Mouse (Mus musculus): ENCODE data around the gene Zfp64. TPM values are rescaled to one million over a fixed set of nuclear protein-coding genes. Genes with fewer than 3 reads are reported as not detected.

The Zfp64 gene
- 10 to 100 TPM; 11.7 to 12.1 TPM for total RNA-seq (2021)

DNA sequence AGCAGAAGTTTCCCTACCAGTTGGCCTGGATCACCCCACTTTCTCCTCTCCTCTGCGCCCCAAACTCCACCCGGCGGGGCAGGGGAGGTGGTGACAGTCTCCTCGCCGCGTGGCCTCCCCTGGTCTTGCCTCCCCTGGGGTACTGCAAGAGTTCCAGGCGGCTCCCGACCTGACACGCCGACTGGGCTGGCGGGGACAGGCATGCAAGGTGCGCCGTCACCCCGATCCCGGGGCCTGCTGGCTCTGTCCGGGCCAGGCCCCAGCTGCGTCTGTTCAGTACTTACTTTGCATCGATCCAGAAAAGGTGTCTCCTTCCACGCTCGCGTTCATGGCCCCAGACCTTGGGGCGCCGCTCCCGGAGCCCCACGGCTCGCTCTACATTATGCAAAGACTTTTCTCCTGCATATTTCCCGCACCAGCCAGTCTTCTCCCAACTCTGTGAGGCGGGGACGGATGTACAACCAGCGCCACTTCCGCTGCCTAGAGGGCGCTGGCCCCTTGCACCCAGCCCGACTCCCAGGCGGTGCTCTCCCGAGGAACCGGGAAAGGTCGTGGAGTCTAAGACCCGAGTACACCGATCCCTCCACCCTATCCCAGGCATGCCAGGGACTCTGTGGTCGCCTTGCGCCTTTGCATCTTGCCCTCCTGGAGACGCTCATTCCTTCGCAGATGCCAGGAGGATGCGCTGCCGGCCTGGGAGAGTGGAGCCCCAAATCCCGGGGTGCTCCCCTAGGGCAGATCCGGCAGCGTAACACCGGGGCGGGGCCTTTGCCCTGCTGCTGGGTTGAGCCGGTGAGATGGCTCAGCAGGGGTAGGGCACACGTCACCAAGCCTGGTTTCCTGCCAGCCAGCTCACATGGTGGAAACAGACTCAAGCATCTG is at the start of gene Zfp64:
Gene Zfp64 (minus strand): TSS at position 753 of the 882 bp plus-strand sequence.
- intact Hi-C loops (cut with DNase I) = no loop called here
- peak; percentile 88 to 91 for DNase-seq

DNA sequence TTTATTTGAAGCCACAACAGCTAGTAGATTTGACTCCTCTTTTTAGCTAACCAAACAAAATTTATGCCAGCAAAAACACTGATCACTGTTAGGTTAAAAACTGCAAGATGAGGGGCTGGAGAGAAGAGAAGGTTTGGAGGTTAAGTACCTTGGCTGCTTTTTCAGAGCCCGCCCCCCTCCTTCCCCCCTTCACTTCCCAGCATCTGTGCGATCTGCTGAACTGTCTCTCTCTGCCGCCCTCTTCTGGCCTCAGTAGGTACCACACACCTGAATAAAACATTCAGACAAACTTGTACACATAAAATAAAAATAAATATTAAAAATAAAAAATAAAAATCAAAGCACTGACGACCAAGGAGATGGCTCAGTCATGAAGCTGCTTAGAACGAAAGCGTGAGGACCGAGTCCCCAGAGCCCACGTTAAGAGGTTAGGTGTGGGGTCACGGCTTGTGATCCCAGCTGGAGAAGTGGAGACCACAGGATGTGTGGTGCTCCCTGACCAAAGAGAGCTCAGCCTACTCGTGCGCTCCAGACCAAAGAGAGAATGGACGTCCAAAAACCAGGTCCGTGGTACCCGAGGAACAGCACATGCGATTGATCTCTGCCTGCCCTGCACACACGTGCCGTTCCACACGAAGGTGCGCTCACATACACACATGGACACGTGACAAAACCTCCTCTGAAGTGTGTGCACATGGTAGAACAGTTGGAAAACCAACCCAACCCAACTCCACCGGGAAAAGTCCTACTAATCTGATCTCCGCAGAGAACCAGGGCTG is 37.4 kb upstream of the Zfp64 start:
- DNase-seq = peak; percentile 25 to 46
- intact Hi-C loops (cut with DNase I) = loop anchor here (5.0 kb wide), 2 partner anchors 69 to 1109 kb away; no protein-coding TSS in a partner anchor

DNA sequence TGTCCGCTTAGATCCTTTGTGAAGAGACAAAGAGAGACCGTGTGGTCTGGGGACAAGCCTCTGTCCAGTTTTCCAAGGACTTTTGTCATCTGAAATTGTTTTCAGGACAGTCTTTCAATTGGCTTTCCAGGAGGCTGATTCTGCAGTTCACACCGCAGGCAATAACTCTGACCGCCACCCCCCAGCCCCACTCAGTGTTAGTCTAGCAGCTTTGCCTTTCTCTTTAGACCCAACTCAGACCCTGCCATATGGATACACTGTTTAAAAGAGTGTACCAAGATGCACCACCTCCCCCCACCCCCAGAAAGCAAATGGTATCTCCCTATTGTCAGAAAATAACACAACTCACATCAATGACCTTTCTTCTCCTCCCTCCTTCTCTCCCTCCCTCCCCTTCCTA is 35.6 kb upstream of the Zfp64 start:
- intact Hi-C loops (cut with DNase I) = loop anchor here (5.0 kb wide), 2 partner anchors 71 to 1111 kb away; no protein-coding TSS in a partner anchor
- DNase-seq = no peak

DNA sequence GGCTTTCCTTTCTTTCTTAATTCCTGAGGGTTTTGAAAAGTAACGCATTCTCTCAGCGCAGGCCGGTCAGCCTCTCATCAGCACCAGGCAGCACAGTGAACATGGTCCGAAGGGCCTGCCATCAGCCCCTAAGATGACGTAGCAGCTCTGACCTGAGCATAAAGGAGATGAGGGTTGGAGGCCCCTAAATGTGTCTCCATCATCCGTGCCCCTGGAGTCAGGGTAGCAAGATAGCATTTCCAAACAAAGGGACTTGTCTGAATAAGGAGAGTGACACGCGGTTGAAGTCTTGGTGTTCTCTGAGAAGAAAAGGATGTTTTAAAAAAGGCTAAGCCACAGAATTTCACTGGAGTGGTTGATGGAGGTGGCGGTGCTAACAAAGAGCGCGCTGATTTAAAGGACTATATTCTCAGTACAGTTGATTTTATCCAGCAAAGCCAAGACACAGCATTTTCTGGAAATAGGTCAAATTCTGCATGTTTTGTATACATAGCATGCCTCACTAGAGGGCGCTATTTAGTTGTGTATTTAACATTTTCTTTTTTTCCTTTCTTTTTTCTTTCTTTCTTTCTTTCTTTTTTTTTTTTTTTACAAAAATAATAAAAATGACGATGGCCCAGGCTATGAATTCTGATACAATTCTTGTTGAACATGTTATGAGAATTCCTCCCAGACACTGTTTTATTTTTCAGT is 34.8 kb upstream of the Zfp64 start:
- intact Hi-C loops (cut with DNase I) = loop anchor here (5.0 kb wide), 2 partner anchors 72 to 1112 kb away; no protein-coding TSS in a partner anchor
- peak in 1 of 2 experiments; percentile 34 for DNase-seq

DNA sequence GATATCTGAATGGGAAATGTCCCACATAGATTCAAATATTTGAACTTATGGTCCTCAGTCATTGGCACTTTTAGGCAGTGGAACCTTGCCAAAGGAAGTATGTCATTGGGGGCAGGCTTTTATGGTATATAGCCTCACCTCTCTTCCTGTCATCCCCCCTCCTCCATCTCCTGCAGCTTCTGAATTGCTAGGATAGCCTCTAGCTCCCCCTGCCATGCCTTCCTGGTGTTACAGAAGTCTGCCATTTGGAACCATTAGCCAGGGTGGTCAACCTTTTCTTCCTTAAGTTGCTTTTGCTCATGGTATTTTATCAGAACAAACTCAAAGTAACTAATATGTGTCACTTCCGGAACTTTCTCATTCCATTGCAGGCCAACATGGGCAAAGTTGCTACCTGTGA is 32.7 kb upstream of the Zfp64 start:
- intact Hi-C loops (cut with DNase I) = loop anchor here (5.0 kb wide), 1 partner anchor 119 kb away; no protein-coding TSS in a partner anchor

DNA sequence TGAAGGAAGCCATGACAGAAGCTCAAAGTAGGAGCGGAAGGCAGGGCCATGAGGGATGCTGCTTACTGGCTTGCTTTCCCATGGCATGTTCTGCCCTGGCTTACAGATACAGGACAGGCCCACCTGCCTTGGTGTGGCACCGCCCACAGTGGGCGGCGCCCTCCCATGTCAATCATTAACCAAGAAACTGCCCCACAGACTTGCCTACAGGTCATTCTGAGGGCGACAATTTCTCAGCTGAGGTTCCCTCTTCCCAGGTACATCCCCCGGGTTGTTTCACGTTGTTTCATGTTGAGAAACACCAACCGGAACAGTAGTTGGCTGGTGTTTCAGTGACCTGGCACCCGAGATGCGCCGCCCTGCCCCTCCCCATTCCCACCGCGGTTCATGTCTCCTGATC is 32.0 kb upstream of the Zfp64 start:
- intact Hi-C loops (cut with DNase I) = loop anchor here (5.0 kb wide), 1 partner anchor 120 kb away; no protein-coding TSS in a partner anchor

More for the DNA sequence above, 32.7 kb upstream of the Zfp64 start:
- DNase-seq = no peak

DNA sequence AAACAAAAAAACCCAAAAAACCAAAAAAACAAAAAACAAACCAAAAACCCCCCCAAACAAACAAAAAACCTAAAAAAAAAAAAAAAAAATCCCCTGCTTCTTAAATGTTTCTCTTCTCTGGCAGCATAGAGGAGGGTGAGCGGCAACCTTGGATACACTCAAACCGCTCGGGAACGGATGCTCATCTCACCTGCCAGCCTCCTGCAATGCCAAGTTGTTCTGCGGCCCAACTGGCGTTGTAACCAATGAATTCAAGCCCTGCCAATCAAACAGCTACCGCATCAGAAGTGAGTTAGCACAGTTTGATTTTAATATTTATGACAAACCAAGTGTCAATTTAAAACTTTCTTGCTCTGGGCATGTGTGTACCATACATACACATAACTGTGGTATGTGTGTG is 26.6 kb upstream of the Zfp64 start:
- intact Hi-C loops (cut with DNase I) = no loop called here
- DNase-seq = no peak

More for the DNA sequence above, 32.0 kb upstream of the Zfp64 start:
- no peak for DNase-seq

DNA sequence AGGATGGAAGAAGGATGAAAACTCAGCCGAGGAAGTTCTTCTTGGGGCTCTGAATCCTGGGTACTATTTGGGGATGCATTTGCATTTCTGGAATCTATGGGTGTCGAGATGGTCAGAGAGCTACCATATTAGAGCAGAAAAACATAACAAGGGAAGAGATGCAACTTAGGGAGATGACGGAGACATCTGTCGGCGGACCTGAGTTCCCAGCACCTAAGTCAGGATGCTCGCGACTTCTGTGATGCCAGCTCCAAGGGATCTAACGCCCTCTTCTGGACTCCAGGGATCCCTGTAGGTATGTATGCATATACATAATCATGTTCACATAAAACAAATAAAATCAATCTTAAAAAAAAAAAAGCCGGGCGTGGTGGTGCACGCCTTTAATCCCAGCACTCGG is 26.1 kb upstream of the Zfp64 start:
- DNase-seq = no peak
- intact Hi-C loops (cut with DNase I) = no loop called here

DNA sequence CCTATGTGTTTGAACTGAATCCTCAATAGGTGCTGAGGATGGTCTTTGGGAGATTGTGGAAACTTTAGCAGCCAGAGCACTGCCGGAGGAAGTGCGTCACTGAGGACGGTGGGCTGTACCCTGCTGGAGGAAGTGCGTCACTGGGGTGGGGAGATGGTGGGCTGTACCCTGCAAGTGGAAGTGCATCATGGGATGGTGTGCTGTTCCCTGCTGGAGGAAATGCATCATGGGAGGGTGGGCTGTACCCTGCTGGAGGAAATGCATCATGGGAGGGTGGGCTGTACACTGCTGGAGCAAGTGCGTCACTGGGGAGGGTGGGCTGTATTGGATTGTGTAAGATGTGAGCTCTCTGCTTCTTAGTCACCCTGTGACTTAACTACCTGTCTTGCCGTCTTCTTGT is 25.5 kb upstream of the Zfp64 start:
- DNase-seq = peak; percentile 24 to 26
- intact Hi-C loops (cut with DNase I) = no loop called here

DNA sequence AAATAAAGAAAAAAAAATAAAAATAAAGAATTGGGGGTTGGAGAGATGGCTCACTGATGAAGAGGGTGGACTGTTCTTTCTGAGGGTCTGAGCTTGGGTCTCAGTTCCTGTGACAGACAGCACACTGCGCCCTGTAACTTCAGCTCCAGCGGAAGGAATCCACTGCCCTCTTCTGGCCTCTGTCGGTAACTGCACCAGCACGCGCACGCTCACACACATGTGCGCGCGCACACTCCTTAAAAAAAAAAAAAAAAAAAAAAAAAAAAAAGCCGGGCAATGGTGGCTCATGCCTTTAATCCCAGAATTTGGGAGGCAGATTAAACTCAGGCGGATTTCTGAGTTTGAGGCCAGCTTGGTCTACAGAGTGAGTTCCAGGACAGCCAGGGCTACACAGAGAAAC is 24.4 kb upstream of the Zfp64 start:
- intact Hi-C loops (cut with DNase I) = no loop called here
- peak in 1 of 2 experiments; percentile 21 for DNase-seq

DNA sequence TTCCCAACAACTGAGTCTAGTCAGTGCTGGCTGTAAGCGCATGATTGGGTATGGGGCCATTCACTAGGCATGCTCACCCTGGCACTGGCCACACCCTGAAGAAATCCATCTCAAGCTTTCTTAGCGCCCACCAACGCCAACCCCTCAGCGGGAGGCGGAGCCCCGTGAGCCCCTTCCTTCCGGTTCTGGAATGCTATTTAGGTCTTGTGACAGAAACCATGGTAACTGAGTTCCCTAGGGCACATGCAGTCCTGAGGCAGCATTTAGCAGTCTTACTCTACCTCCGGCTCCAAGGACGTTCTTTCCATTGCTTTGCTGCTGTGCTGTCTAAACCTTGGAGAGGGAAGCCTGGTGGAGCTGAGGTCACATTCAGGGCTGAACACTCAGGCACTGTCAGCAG is 22.6 kb upstream of the Zfp64 start:
- intact Hi-C loops (cut with DNase I) = no loop called here
- DNase-seq = no peak

DNA sequence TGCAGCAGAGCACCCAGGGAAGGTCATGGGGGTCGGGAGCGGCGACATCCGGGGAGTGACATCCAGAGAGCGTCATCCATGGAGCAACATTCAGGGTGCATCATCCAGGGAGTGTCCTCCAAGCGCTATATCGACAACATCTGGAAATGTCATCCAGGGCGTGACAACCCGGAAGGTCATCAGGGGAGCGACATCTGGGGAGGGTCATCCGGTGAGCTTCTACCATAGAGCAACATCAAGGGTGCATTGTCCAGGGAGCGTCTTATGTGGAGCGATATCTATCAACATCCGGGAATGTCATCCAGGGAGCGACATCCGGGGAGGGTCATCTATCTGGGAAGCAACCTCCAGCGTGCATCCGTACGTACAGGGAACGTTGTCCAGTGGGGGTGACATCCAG is 14.7 kb upstream of the Zfp64 start:
- DNase-seq = no peak
- intact Hi-C loops (cut with DNase I) = no loop called here

DNA sequence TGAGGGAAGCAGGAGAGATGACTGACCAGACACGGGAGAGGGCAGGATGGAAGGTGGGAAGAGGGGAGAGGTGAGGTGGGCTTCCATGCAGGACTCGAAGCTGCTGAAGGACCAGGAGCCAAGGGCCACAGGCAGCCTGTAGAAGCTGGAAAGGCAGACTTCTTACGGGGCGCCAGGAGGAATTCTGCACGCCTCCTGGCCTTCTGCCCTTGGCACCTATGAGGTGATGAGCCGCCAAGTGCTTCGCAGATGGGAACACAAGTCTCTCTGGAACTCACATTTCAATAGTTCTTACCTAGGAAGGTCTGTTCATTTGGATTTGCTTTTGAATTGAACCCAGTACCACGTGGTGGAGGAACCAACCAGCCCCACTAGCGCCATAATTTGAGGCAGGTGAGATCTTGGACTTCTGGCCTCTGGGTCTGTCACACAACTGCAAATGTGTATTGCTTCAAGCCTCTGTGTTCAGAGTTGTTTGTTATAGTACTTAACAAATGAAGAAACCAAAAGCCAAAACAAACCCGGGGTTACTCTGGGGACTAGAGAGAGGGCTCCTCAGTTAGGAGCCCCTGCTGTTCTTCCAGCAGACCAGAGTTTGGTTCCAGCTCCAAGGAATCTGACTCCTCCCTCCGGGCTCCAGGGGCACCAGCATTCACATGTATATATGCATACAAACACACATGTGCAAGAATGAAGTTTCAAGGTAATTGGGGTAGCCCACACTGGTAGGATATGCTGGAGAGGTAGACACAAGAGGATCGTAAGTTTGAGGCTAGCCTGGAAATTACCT is 12.9 kb upstream of the Zfp64 start:
- DNase-seq = no peak

DNA sequence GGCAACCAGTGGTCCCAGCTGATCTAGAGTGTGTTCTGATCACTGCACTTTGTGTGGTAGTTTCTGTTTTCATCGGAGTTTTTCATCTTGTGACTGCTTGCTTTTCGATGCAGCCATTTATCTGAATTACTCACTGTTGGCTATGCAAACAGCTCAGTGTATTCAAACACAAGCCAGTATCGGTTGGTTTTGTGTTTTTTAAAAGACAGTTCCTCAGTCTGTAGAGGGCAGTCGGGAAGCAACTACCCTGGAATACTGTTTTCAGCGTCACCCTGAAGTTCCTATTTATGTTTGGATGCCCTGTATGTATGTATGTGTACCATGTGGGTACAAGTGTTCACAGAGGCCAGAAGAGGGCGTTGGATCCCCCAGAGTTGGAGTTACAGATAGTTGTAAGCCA is 11.1 kb upstream of the Zfp64 start:
- no peak for DNase-seq
- intact Hi-C loops (cut with DNase I) = no loop called here

More for the DNA sequence above, 12.9 kb upstream of the Zfp64 start:
- intact Hi-C loops (cut with DNase I) = no loop called here

DNA sequence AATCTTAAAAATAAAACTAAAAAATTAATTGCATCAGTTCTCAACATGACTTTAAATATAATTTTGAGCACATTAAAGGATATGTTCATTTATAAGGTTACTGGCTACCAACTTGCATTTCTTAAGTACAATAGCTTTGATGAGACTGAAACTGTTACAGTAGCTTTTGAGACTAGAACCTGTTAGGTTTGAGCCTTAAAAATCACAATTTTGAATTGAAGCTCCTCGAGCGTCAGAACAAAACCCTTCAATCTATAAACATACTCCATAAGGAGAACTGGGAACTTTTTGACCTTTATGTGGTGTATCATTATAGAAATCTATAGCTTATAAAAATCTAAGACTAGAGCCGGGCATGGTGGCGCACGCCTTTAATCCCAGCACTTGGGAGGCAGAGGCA is 9.5 kb upstream of the Zfp64 start:
- DNase-seq = no peak
- intact Hi-C loops (cut with DNase I) = no loop called here

DNA sequence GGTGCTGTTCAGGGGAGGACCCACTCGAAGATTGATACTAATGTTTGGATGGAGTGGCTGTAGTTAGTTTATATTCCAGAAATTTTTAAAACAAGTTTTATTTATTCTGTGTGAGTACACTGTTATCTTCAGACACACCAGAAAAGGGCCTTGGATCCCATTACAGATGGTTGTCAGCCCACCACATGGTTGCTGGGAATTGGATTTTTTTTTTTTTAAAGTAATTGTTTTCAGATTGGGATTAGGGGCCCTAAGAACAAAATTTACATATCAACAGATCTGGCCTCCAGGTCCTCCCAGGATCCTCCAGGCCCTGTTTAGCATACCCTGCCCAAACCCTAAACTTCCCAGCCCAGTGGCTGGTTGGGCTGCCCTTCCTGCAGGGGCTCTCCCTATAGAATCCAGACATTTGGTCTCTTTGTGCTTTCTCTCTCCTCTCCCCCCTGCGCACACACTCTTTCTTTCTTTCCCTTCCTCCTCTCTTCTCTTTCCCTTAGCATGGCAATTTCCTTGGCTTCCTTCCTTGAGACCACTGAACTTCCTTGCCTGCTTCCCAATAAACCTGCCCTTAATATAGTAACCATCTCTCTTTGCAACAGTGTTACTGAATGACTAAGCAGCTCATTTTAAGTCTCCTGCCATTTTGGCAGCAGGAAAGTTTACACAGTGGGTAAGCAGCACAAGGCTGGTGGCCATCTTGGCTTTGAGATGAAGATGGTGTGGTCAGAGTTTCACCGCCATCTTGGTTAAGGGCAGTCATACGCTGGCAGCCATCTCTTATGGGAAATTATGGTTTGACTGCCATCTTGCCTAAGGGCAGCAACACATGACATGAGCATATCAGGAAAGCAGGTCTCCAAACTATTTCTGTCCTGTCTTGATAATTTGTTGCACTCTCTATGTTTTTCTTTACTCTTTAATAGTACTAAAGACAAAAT is 6.6 kb upstream of the Zfp64 start:
- intact Hi-C loops (cut with DNase I) = no loop called here
- DNase-seq = no peak

DNA sequence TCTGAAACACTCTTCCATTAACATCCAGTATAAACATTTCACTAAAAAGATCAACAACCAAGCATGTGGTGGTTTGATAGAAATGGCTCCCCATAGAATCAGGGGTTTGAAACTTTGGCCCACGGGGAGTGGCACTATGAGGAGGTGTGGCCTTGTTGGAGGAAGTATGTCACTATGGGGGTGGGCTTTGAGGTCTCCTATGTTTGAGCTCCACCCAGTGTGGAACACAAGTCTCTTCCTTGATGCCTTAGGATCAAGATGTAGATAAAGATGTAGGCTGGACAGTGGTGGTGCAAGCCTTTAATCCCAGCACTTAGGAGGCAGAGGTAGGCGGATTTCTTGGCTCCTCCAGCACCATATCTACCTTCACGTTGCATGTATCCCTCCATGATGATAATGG is 5.4 kb upstream of the Zfp64 start:
- no peak for DNase-seq
- intact Hi-C loops (cut with DNase I) = no loop called here

DNA sequence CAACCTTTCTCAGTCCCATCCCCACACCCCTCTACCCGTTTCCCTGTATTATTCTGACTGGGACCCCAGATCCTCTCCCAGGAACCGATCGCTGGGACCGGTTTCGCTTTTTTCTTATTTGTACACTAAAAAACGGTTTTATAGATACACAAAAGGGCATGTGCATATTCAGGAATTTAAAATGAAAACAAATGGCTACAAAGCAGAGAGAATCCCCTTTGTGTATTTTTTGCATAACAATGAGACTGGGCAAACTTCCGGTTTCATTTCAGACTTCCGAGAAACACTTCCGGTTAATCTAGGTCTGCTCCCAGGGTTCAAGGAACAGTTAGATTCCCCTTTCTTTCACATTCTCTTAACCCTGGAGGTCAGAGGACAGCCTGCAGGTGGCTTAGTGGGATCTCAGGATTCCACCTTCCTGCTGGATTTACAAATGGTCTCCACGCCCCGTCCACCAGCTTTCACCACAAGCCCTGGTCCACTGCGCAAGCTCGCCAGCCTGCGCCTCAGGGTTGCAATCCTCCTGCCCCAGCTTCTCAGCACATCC is 4.0 kb upstream of the Zfp64 start:
- intact Hi-C loops (cut with DNase I) = no loop called here
- DNase-seq = no peak

All from heart, postnatal 10 days (tissue).